Mouse (Mus musculus) thymus, adult 2 months (tissue): Measurements from ENCODE around the gene Setd2. TPM values are rescaled to one million over a fixed set of nuclear protein-coding genes. Genes with fewer than 3 reads are reported as not detected.
A peak's percentile ranks its signal among the peaks of the same experiment; 100 is the strongest.

Source experiments
- DNase-seq: peaks from one replicate; pipeline ENCODE4 v3.0.0; 2021
- H3K27ac ChIP-seq: fragments of 200-500 bp; 2 replicates; pipeline ENCODE4 v1.5.1; 2012; ENCODE audit warnings: low read length, control low read depth; ENCODE audit not compliant: control insufficient read depth, insufficient read depth
- H3K27me3 ChIP-seq: fragments of 200-500 bp; 2 replicates; pipeline ENCODE4 v1.6.1; 2012; ENCODE audit warnings: mild to moderate bottlenecking, low read length, moderate library complexity, mixed read lengths; ENCODE audit not compliant: control insufficient read depth, insufficient read depth
- H3K36me3 ChIP-seq: fragments of 200-500 bp; 2 replicates; pipeline ENCODE4 v1.6.1; 2012; ENCODE audit warnings: mild to moderate bottlenecking, low read length, moderate library complexity; ENCODE audit not compliant: control insufficient read depth, insufficient read depth
- H3K4me1 ChIP-seq: fragments of 200-500 bp; replicated peaks from 2 replicates; pipeline ENCODE4 v1.6.1; 2012; ENCODE audit warnings: low read length; ENCODE audit not compliant: control insufficient read depth, insufficient read depth
- H3K4me3 ChIP-seq: fragments of 200-500 bp; 2 replicates; pipeline ENCODE4 v1.5.1; 2012; ENCODE audit warnings: mild to moderate bottlenecking, low read length, control low read depth, moderate library complexity; ENCODE audit not compliant: control insufficient read depth, insufficient read depth
- CTCF ChIP-seq: fragments of 200-500 bp; IDR thresholded peaks from 2 replicates; pipeline ENCODE4 v1.5.1; 2012; ENCODE audit warnings: mild to moderate bottlenecking, control low read depth, low read length, moderate library complexity, borderline replicate concordance; ENCODE audit not compliant: control insufficient read depth, poor library complexity, insufficient read depth; ENCODE audit errors: extremely low read depth
- POLR2A ChIP-seq: fragments of 200-500 bp; IDR thresholded peaks from 2 replicates; pipeline ENCODE4 v1.6.1; 2012; ENCODE audit warnings: mild to moderate bottlenecking, low read length, control low read depth, moderate library complexity; ENCODE audit not compliant: control insufficient read depth, poor library complexity, insufficient read depth; ENCODE audit errors: extremely low read depth
- WGBS: fragments of 180-500 bp; shearing (Covaris S2); methylation state at CpG from one replicate; pipeline ENCODE4 v1.1.7; 2018; 5-methylcytosine and 5-hydroxymethylcytosine counted together
- polyA plus RNA-seq: library from polyadenylated mRNA; depleted of rRNA; stranded (reverse); fragments of >200 nt; gene quantifications from 2 replicates; pipeline ENCODE4 v1.2.3, GENCODE M21; 2012

Setd2 gene
- polyA plus RNA-seq, 1 experiment: 85.6 TPM

- H3K36me3 ChIP-seq: no peaks in the 10 kb centered on the region
- H3K4me3 ChIP-seq: no peak overlapping the region
- DNase-seq: no peak
- H3K4me1 ChIP-seq: 0 out of 2 replicates have a peak, but pooled peaks cover 4% of the 10 kb centered on the region
- no peak overlapping the region for H3K27ac ChIP-seq
- no peaks in the 10 kb centered on the region for H3K27me3 ChIP-seq
- WGBS: 35% methylated on average over 6 of the region's 6 CpGs
- no peak for TF ChIP-seq CTCF
- TF ChIP-seq POLR2A: no peak
Measured at GRCm38 (mm10) chr9:110531151-110531791, 1.1 kb upstream of the Setd2 start.

- 0 out of 2 replicates have a peak, but pooled peaks cover 4% of the 10 kb centered on the region for H3K4me1 ChIP-seq
- H3K27ac ChIP-seq: no peak overlapping the region
- H3K4me3 ChIP-seq: peak overlapping the region; percentile 61
- no peaks in the 10 kb centered on the region for H3K36me3 ChIP-seq
- WGBS: under 1% methylated on average over 49 of the region's 53 CpGs
- H3K27me3 ChIP-seq: no peaks in the 10 kb centered on the region
- TF ChIP-seq POLR2A (no peak), CTCF (peak; percentile 78; the same call in 1 of the 2 replicates)
- peak; percentile 95 for DNase-seq
Measured at GRCm38 (mm10) chr9:110531914-110532489, 395 bp upstream of the Setd2 start.

GRCm38 (mm10) chr9:110533645-110534044 lies 1.2 kb downstream of the Setd2 start:
- Histone ChIP-seq H3K27me3 (no peaks in the 10 kb centered on the region), H3K36me3 (no peaks in the 10 kb centered on the region), H3K4me3 (peak overlapping the region; percentile 16; the same call in 1 of the 2 replicates), H3K27ac (no peak overlapping the region), H3K4me1 (0 out of 2 replicates have a peak, but pooled peaks cover 4% of the 10 kb centered on the region)
- 10% methylated on average over 5 of the region's 5 CpGs for WGBS
- TF ChIP-seq POLR2A (no peak), CTCF (no peak)
- peak; percentile 3 for DNase-seq

GRCm38 (mm10) chr9:110535114-110535513 lies 2.7 kb downstream of the Setd2 start:
- Histone ChIP-seq H3K27me3 (no peaks in the 10 kb centered on the region), H3K4me3 (no peak overlapping the region), H3K27ac (no peak overlapping the region), H3K36me3 (no peaks in the 10 kb centered on the region), H3K4me1 (0 out of 2 replicates have a peak, but pooled peaks cover 4% of the 10 kb centered on the region)
- TF ChIP-seq CTCF: no peak
- no peak for TF ChIP-seq POLR2A
- no peak for DNase-seq
- 64% methylated on average over 2 of the region's 2 CpGs for WGBS

- H3K27me3 ChIP-seq: no peaks in the 10 kb centered on the region
- H3K36me3 ChIP-seq: no peaks in the 10 kb centered on the region
- TF ChIP-seq CTCF: no peak
- TF ChIP-seq POLR2A: no peak
- no peak overlapping the region for H3K27ac ChIP-seq
- no peak for DNase-seq
- WGBS: 97% methylated on average over 2 of the region's 2 CpGs
- H3K4me1 ChIP-seq: 0 out of 2 replicates have a peak, but pooled peaks cover 4% of the 10 kb centered on the region
- H3K4me3 ChIP-seq: no peak overlapping the region
Measured at GRCm38 (mm10) chr9:110536636-110537035, 4.2 kb downstream of the Setd2 start.

GRCm38 (mm10) chr9:110538511-110538910 lies 6.1 kb downstream of the Setd2 start:
- Histone ChIP-seq H3K4me3 (no peak overlapping the region), H3K4me1 (0 out of 2 replicates have a peak, but pooled peaks cover 5% of the 10 kb centered on the region), H3K27ac (no peak overlapping the region), H3K36me3 (no peaks in the 10 kb centered on the region), H3K27me3 (no peaks in the 10 kb centered on the region)
- TF ChIP-seq CTCF (no peak), POLR2A (no peak)
- DNase-seq: no peak
